In the genomic region with DNA sequence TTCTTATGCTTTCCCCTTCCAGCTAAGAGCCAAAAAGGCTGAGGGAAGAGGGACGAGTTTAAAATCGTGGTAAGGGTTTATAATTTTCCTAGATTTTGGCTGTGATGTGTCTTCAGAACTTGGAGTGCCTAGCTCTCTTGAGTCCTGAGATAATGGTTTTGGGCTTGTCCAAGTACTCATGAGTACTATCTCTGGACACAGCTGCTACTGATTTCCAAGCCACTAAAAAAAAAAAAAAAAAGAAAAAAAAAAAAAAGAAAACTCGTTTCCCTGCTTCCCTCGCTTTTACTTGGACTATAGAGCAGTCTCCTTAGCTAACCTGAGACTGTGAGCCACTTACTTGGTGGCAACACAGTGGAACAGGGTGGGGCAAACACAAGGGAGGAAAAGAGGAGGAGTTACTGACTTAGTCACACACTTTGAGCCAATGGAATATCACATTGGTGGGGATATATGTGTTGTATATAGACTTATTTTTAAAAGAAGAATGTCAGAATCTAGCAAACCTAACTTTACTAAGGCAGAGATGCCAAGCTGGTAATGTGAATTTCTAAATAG, we compare ENCODE assay signal across 15 mouse cellular contexts.
"Had no signal": no experiment of that assay in that cellular context is flagged by ENCODE, and none has a peak within 500 bp of the region (broad histone marks: within the 10 kb centered on the region; RNA-seq: fewer than 3 reads in every experiment).

No protein-coding gene starts in this region.

- H3K9me3 ChIP-seq: lung, embryonic 15.5 days; midbrain, embryonic 13.5 days; midbrain, embryonic 15.5 days; neural tube, embryonic 12.5 days; stomach, embryonic 15.5 days had no signal

- H3K4me3 ChIP-seq: lung, embryonic 15.5 days; midbrain, embryonic 13.5 days; midbrain, embryonic 15.5 days; neural tube, embryonic 12.5 days; stomach, embryonic 15.5 days had no signal

- H3K4me1 ChIP-seq: lung, embryonic 15.5 days; midbrain, embryonic 13.5 days; midbrain, embryonic 15.5 days; neural tube, embryonic 12.5 days; stomach, embryonic 15.5 days had no signal

- H3K27ac ChIP-seq: lung, embryonic 15.5 days; macrophage; midbrain, embryonic 13.5 days; midbrain, embryonic 15.5 days; neural tube, embryonic 12.5 days; stomach, embryonic 15.5 days; stomach, postnatal 0 days had no signal

- H3K36me3 ChIP-seq: lung, embryonic 15.5 days; midbrain, embryonic 13.5 days; midbrain, embryonic 15.5 days; neural tube, embryonic 12.5 days; stomach, embryonic 15.5 days had no signal

- DNase-seq: lung, adult 2 months; lung, postnatal 14 days; lung, postnatal 36 days; right cerebral cortex, postnatal 14 days; thymus, adult 2 months; thymus, postnatal 14 days; thymus, postnatal 36 days had no signal

- H3K27me3 ChIP-seq: neural tube, embryonic 12.5 days; stomach, embryonic 15.5 days had no signal

- ATAC-seq: lung, postnatal 0 days; midbrain, embryonic 13.5 days; midbrain, embryonic 15.5 days had no signal

- H3K9ac ChIP-seq: lung, embryonic 15.5 days; midbrain, embryonic 13.5 days; midbrain, embryonic 15.5 days; neural tube, embryonic 12.5 days; stomach, embryonic 15.5 days had no signal
